Mouse (Mus musculus): ENCODE measurements around the gene Olfr463.

DNA sequence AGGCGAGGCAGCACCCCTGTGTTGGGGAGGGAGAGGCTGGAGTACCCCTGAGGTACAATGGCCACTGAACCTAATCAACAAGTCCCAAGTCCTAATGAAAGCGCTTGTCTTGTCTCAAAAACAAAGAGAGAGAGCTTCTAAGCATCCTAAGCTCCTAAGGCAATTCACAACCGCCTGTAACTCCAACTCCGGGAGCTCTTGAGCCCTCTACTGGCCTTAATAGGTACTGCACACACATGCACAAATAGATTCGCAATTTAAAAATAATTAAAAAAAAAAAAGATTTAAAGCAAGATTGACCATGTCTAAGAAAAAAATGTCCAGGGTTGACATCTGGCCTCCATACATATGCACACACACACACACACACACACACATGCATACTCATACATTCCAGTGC is 13.7 kb downstream of the Olfr463 start:
- TF ChIP-seq POLR2A (IDR thresholded peaks at IDR 0.05; ENCODE audit: control insufficient read depth, extremely low read depth, insufficient read depth, low read length, poor library complexity) (no peak), CTCF (IDR thresholded peaks at IDR 0.05; ENCODE audit: borderline replicate concordance, control insufficient read depth, extremely low read depth, insufficient read depth, low read length, poor library complexity) (no peak)
